Mouse (Mus musculus): ENCODE results near the gene Col9a3.

The Col9a3 gene

DNA sequence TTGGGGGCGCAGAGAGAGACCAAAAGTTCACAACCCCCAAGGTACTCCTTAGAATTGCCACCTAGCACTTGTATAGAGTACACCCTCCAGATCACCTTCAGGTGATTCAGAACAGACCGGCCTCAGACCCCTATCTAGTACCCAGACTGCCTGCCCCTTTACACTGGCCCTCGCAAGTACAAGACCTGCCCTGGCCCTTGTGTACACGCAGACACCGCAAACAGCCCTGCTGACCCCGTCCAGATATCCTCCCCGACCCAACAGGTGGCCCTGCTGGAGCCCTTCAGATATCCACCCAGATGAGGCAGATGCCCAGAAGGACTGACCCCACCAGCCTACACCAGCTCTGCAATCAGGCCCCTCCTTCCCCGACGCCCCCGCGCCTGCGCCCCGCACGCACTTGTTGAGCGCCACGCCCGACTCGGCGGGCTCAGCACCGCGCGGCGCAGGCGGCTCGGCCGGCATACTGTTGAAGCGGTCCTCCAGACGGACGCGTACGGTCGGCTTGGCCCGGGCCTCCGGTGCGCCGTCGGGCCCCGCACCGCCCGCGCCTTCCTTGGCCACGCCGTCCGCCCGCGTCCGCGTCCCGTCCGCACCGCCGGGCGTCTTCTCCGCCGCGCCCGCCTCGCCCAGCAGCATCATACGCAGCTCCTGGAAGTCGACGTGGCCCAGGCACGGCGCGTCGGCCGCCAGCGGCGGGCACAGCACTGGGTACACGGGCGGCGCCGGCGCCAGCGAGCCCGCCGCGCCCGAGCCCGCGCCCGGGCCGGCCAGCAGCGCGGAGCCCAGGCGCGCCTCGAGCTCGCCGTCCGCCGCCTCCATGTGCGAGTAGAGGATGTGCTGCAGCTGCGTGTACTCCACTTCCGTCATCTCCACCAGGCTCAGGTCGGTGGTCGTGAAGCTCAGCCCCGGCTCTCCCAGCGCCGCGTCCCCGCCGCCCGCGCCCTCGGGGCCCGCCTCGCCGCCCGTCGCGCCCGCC lies 44.3 kb downstream of the Col9a3 start:
- DNase-seq (ENCODE audit: low read depth, low spot score): no peak

DNA sequence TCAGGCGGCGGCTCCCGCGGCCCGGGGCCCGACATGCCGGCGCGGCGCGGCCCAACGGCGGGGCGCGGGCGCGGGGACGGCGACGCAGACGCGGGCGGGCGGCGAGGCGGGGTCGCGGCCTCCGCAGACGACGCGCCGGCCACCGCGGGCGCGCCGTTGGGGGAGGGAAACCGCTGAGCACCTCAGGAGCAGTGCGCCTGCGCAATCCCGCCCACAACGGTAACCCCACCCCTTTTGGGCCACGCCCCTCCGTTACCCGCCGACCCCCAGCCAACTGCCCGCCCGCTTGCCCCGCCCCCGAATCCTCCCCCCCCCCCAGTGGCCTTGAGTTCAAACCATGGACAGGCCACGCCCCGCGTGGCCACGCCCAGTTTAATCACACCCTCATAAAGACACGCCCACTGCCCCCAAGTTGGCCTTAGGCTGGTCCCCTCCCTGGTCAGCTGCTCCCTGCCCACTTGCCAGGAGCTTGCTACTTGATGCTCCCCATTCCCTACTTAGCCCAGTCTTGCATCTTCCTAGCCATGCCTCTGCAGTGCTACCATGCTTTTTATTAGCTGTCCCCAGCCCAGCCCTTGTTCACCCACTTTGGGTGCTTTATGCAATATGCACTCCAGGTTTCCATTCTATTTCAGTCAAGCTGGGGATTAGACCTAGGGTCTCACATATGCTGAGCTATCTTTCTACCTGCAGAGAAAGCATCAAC lies 45.1 kb downstream of the Col9a3 start, which contains the start of gene Tcfl5:
TSS of gene Tcfl5 (minus strand) at position 154 of the 706 bp plus-strand sequence.
- no peak for DNase-seq (ENCODE audit: low read depth, low spot score)

DNA sequence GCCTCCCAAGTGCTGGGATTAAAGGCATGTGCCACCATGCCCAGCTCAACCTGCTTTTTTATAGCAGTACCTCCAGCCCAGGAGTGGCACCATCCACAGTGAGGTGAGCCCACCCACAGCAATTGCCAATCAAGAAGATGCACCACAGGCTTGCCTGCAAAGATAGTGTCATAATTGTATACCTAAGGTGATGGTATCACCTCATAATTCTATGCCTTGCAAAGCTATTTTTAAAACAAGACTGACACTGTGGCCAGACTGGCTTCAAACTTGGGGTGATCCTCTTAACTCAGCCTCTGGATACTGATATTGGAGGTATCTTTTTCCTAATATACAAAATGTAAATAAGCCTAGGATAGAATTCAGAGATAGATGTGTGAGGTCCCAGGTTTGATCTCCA lies 46.0 kb downstream of the Col9a3 start:
- no peak for DNase-seq (ENCODE audit: low read depth, low spot score)

DNA sequence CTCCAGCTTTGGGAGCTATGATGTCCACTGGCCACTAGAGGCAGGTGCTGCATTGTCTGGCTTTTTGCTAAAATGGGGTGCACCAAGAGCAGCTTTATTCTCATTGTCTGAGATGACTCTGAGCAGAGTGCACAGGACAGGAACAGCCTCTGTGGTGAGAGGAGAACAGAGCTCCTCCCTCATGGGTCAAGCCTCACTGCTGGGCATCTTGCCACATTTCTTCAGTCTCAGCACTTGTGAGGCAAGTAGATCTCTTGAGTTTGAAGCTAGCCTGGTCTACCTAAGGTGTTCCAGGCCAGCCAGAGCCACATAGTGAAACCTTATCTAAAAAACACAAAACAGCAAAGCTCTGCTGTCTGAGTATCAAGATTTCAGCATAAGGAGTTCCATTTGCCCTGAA lies 49.3 kb downstream of the Col9a3 start:
- peak; percentile 30 for DNase-seq (ENCODE audit: low read depth, low spot score)

DNA sequence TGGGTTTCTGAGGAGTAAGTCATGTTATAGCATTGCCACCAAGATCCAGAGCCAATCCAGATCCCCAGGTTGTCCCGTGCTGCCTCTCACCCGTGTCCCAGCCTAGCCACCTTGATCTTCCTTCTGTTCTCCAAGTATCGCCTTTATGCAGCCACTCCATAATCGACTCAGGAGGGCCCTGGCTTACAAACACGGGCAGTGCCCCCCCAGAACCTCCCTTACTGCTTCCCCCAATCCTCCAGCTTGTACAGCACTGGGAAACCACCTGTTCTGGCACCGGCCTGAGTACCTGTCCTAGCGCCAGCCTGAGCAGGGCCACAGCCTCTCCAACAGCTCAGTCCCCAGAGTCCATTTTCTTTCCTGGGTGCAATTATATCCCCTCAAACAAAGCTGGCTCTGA lies 57.1 kb downstream of the Col9a3 start:
- DNase-seq (ENCODE audit: low read depth, low spot score): no peak

DNA sequence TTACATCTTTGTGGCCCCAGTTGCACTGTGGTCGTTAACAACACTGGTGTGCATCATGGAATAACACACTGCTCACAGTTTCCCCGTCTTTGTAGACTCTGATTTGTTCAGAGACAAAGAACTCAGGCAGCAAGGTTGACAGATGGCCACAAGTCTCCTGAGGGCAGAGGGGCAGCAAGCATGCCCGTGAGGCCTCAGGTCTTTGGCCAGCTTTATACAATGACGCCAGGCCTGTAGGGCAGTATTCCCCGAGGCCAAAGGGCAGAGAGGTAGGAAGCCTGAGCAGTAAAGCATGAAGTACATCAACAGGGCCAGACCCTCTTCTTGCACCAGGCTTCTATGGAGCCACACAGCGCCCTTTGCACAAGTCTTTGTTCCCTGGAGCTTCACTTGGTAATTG lies 57.6 kb downstream of the Col9a3 start:
- DNase-seq (ENCODE audit: low read depth, low spot score): no peak

DNA sequence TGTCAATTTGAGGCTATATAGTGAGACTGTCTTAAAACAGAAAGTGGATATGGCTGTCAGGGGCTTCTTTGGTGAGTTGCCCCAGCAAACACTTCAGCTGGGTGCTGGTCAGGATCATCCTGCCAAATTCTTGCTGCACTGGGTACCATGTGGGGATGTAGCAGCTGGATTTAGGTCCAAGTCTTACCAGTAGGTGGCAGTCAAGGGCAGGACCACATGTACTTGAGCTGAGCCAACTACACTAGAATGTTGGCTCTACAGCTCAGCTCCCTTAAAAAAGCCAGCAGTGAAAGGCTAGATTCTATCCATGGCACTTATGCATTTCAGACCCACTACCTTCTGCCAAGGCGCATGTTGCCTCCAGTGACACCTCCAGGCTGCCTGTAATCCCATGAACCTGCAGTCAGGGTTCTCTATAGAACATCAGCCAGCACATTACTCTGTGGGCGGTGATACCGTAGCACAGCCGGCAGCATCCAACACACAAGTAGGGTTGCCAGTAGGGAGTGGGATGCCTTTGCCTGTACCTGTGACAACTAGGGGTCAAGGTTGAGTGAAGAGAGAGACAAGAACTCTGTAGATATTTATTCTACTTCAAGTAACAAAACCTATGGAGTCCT lies 59.9 kb downstream of the Col9a3 start:
- DNase-seq (ENCODE audit: low read depth, low spot score): peak; percentile 95

DNA sequence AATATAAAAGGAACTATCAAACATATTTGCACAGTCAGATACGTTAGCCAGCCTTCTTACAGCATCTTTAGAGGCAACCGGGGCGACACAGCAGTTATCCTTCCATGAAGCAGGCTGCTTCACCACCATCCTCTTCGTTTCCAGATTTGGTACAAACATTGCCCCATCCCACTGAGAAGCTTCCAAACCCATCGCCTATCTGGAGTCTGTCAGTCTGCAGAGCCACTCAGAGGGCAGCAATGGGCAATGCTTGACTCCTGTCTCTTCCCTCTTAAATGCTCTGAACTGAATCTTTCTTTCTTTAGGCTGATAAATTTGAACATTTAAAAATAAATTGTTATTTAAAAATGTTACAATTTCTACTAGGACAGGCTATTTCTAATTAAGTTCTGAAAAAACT lies 60.8 kb downstream of the Col9a3 start:
- DNase-seq (ENCODE audit: low read depth, low spot score): no peak

DNA sequence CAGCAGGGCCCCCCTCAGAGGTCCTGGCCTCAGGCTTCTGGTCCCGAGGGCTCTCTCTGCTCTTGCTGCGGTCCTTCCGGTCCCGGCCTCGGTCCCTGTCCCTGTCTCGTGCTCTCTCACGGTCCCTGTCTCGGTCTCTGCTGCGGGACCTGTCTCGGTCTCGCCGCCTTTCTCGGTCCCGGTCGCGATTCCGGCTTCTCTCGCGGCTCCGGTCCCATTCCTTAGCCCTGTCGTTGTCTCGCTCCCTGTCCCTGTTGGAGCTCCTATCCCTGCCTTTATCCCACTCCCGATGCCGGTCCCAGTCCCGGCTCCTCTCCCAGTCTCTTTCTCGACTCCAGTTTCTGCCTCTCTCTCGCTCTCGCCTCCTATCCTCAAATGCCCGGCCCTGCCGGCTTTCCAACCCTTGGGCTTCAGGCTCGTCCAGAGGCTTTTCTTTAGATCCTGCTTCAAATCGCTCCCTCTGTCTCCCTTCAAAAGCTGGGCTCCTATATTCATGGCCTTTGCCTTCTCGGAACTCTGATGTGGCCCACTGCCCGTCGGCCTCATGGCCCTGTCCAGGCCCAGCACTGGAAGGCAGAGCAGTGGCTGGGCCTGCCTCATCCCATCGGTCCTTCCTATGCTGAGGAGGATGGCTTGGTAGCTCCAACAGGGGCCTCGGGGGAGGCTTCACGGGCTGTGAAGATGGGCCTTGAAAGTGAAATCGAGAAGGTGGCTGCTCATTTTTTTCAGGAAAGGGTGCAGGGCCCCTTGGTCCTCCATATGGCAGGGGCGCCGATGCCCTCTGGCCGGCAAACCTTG lies 62.0 kb downstream of the Col9a3 start:
- DNase-seq (ENCODE audit: low read depth, low spot score): no peak

DNA sequence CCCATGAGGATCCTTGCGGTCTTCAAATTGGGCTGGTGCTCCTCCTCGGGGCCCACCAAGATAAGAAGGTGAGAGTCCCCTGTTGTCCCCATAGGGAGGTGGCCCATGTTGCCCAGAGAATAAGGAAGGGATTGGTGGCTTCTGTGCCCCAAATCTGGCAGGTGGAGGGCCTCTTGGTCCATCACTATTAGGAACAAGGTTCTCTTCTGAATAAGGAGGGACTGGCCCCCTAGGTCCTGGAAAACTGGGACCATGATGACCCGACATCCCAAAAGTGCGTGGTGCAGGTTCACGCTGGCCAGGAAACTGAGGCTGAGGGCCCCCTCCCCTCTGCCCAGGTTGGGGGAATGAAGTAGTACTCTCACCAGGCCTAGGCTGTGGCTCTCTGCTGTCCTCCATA lies 62.9 kb downstream of the Col9a3 start:
- DNase-seq (ENCODE audit: low read depth, low spot score): no peak

DNA sequence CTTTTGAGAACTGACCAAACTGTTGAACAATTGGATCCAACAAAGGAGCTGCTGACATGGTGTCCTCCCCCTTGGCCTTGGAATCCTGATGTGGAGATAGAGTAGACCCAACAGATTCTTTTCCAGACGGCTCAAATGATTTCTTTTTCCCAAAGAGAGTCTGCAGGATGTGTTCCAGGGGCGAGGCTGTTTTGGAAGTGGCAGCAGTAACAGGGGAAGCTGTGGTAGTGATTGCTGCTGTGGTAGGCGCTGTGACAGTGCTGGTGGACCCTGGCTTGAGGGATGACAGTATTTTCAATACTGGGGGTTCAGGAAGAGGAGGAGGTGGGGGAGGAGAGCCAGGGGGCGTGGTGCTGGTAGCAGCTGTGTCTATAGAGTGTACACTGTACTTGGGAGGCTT lies 64.4 kb downstream of the Col9a3 start:
- no peak for DNase-seq (ENCODE audit: low read depth, low spot score)
